Mouse (Mus musculus) natural killer cell, adult 2 months (primary cell): Measurements from ENCODE around the gene Slc16a12.
"Not testable (repeated sequence)": the region's sequence is repeated elsewhere in the genome, so short reads cannot be mapped to it uniquely, and the experiment has no call there.

Experiments
- DNase-seq, 2 experiments: peaks; one replicate each; pipeline ENCODE4 v3.0.0; 2022; ENCODE audit warnings: low spot score in 2 of 2

Gene Slc16a12

DNA sequence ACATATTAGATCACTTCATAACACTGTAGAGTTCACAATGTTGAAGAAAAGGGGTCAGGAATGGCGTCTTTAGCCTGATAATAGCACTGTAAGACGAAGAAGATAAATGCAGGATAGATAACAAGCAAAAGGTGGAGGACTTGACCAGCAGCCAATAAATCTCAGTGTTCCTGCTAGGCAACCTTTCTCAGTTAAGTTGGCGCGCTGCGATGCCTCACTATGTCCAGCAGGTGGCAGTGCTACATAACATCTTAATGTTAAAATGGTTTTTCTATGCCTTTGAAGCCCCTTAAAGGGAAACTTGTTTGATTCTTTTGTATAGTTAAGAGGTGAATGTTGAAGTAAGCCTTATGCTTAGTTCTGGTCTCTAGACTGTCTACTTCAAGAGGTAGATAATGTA lies 81.0 kb downstream of the Slc16a12 start:
- peak; percentile 52 to 53 for DNase-seq

DNA sequence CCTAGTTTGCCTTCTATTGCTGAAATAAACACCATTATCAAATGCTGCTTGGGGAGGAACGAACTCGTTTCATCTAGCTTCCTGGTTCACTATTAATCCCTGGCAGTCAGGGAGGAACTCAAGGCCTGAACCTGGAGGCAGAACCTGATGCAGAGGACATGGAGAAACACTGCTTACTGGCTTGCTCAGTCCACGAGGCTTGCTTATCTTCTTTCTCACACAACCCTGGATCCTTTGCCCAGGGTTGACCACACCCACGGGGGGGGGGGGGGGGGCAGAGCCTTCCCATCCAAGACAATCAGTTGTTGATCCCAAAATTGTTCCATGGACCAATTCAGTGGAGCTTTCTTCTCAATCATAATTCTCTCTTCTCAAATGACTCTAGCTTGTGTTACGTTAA lies 84.3 kb downstream of the Slc16a12 start:
- DNase-seq: no peak

DNA sequence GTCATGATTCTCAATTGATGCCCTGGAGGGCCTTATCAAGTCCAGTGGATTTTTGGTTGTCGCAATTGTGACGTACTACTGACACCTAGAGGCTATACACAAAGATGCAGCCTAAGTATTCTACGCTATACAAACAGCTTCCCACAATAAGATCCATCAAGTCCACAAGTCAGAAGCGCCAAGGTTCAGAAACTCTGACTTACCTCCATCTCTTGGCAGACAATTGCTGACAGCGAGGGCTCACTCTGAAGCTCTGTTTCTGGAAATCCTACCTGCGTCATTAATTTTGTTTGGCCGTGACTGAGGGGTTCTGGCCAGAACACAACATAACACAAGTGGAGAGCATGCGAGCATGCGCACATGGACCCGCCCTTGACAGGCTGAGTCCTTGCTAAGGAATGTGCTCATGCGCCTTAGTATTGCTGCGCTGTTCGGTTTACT lies 85.0 kb downstream of the Slc16a12 start:
- peak; percentile 16 to 30 for DNase-seq

DNA sequence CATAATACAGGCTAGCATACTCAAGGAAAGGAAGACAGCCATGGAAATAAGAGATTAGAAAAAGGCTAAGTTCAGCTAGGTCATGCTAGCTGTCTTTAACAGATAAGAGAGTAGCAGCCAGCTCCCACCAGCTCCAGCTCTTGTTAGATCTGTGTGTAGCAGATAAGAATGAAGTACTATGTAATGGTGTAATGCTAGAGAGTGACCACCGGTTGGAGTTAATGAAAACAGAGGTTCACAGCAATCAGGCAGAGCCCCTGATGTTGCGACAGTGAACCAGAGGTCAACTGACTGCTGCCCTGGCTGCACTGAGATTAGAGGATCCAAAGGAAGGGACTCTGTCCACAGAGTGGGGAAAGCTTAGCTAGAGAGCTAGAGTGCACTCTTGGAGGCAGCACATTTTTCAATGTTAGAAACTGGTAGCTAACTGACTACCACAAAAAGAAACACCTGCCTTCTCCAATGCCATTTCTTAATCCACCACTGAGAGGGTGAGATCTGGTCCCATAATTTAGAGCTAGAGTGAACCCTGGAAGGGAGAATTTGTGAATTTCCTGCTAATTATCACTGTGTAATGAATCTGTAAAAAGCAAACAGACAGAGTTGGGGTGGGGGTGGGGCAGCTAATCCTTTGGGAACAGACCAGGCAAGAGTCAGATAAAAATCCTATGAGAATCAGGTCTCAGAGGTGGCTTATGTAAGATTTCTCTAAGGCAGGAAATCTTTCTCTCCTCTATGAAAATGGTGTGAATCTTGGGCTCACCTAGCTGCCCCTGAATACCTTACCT lies 90.4 kb downstream of the Slc16a12 start:
- no peak for DNase-seq

DNA sequence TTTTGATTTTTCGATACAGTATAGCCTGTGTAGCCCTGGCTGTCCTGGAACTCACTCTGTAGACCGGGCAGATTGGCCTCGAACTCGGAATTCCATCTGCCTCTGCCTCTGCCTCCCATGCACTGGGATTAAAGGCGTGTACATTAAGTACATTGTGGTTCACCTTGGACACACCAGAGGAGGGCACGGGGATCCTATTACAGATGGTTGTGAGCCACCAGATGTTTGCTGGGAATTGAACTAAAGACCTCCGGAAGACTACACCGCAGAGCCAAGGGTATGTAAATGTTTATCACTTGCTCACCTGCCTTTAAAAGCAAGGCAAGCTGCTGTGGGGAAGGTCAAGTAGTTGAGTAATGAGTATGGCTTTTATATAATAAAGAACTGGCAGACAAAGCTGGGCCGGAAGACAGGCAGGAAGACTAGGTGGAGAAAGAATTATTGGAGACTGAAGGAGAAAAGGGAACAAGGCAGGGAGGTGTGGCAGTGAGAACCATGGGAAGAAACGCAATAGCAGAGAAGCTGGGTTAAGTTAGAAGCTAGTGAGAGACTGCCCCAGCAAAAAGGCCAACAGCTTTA lies 91.8 kb downstream of the Slc16a12 start:
- DNase-seq: no peak

DNA sequence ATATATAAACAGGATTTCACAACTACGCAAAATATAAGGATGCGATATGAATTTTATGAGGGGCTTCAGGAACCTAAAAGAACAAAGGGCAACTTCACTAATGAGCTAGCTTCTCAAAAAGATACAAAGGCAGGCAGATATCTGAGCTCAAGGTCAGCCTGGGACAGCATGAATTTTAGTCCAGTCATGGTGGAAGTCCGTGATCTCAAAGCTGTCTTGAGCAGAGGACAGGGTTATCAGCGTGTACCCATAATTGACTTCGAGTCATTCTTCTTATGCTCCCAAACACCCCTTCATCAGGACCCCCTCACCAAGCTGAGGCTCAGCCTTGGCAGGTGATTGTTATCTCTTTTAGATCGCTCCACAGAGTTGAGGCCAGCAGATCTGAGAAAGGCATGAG lies 96.1 kb downstream of the Slc16a12 start:
- no peak for DNase-seq

DNA sequence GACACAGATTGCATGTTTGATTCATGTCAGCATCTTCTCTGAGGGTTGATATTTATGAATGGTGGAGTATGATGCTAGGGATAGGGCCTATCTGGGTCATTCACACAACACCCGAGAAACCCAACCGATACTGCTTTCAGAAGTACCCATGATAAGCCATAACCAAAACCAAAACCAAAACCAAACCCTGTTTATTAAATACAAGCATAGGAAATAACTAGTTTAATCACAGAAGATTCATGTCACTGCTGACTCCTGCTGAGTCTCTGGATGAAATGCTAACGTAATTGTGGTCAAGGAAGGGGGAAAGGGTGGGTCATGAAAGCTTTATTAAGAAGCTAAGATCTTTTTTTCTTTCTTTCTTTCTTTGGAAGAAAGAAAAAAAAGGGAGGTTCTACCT lies 96.8 kb downstream of the Slc16a12 start:
- DNase-seq: no peak

DNA sequence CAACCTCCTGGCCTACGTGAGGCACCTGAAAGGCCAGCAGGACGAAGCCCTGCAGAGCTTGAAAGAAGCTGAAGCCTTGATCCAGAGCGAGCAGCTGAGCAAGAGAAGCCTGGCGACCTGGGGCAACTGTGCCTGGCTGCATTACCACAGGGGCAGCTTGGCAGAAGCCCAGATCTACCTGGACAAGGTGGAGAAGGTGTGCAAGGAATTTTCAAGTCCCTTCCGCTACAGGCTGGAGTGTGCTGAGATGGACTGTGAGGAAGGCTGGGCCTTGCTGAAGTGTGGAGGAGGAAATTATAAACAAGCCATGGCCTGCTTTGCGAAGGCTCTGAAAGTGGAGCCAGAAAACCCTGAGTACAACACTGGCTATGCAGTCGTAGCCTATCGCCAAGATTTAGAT lies 99.5 kb downstream of the Slc16a12 start:
- not testable (repeated sequence) for DNase-seq

DNA sequence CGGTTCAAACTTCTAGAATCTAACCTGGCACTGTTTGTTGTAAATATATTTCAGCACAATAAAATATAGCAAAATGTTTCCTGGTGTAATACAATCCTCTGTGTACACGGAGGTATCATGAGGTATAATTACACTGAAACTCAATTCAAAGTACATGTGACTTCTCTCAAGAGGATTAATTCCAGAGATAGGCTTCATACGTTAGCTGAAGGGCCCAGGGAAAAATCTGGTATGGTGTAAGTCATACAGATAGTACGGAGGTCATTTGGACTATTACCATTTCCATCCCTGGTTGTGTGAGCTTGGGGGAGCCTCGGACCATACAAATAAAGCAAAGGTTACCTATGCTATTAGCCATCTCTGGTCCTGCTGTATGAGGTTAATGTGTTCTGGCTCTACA lies 104.5 kb downstream of the Slc16a12 start:
- DNase-seq: no peak

DNA sequence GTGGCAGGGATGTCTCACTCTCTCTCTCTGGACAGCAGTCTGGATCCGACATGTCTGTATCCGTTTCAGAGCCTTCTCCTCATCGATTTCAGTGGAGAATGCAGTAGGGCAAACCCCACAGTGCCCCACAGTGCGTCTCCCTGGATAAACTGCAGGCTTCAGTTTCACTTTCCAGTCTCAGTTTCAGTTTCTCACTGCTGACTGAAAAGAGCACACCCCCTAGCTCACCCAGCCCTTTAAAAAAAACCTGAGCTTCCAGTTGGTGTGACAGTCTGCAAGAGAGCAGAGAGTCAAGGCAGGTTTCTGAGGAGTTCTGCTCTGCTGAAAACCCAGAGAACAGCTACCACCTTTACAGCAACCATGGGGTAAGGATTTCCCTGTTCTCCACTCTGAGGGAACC lies 106.5 kb downstream of the Slc16a12 start, which contains the start of the genes Ifit1bl2 and Ifit1:
Gene Ifit1bl2, minus strand, starts transcription at position 121 of the 400 bp plus-strand sequence.
Gene Ifit1, plus strand, starts transcription at position 249 of the 400 bp plus-strand sequence.
- peak; percentile 36 to 46 for DNase-seq

DNA sequence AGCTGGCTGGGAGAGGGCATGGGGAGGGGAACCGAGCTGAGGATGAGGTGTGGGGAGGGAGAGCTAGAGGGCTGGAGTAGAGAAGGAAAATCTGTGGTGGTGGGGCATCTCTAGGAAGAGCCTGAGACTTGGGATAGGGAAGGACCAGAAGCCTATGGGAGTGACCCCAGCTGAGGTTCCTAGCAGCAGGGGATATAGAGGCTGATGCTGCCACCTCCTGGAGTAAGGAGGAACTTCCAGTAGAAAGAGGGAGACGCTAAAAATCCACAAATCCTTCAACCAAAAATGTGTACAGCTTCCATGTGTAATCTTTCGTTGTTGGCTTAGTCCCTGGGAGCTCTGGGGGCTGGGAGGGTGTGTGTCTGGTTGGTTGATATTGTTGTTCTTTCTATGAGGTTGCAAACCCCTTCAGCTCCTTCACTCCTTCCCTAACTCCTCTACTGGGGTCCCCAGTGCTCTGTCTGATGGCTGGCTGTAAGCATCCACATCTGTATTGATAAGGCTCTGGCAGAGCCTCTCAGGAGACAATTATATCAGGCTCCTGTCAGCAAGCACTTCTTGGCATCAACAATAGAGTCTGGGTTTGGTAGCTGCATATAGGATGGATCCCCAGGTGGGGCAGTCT lies 110.0 kb downstream of the Slc16a12 start:
- peak; percentile 34 to 59 for DNase-seq

DNA sequence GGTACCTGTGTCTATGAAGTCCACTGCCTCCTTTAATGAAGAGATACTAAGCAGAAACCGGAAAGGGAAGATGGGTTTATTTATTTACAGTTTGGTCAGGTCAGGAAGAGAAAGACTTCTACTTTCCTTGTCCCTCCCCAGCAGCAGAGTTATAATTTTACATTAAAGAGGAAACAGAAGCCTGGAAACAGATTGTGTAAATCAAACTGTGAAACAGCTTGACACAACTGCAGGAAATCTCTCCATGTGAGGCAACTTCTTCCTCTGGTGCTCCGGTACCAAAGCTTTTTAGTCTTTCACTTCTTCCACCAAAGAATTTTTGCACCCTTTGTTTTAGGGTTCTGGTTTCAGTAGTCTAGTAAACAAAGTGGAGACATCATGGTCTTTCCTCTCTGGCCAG lies 113.6 kb downstream of the Slc16a12 start:
- DNase-seq: no peak

DNA sequence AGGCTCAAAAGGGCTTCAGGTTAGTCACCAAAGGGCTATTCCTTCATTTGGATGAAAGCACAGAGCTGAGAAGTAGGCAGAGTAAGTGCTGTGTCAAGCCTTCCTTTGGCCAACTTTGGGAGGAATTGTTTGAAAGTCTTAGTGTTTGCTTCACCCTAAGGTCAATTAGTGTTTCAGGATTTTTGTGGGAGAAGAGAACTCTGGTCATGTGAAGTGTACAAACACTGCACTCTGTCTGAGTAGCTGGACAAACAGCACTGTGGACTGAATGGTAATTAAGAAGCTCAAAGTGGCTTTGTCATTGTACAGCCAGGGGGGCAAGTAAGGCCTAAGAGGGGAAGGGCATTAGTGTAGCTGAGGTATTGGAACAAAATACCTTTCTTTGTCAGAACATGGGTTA lies 115.6 kb downstream of the Slc16a12 start:
- DNase-seq: no peak

DNA sequence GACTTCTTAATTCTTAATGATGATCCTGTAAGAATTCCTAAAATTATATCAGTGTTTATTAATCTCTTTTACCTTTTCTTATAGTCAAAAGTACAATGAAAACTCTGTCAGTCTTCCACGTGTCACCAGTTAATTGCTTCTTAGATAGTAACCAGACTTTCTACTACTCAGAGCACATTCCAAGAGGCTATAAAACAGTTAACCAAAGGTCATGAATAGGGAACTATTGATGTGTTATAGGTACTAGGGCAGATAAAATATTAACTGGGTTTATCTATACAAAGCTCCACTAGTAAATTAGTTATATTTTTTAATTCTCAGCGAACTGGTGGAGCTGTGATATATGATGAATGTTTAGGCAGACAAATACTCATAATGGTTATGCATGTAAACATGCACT lies 119.6 kb downstream of the Slc16a12 start:
- no peak for DNase-seq

DNA sequence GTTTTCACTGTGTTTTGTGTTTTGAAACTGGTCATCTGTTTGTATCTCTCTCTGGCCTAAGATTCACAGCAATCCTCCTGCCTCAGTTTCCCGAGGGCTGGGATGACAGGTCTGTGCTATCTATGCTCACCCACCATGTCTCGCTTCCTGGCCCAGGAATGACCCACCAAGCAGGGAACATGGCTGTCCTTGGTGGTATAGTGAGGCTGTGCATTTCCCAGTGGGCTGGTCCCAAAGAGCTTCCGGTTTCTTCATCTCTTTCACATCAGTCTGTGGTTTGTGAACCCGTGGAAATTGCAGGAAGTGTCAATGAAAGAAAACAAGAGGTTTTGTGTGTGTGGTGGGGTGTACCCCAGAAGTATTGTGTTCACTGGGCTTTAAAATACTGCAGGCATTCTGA lies 122.4 kb downstream of the Slc16a12 start:
- no peak for DNase-seq

DNA sequence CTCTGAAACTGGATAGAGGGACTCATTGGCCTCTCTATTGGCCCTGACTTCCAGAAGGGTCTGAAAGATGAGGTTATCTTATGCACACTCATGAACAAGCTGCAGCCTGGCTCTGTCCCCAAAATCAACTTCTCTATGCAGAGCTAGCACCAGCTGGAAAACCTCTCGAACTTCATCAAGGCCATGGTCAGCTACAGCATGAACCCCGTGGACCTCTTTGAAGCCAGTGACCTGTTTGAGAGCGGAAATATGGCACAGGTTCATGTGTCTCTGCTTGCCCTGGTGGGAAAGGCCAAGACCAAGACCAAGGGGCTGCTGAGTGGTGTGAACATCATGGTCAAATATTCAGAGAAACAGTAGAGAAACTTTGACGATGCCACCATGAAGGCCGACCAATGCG lies 123.3 kb downstream of the Slc16a12 start:
- no peak for DNase-seq

DNA sequence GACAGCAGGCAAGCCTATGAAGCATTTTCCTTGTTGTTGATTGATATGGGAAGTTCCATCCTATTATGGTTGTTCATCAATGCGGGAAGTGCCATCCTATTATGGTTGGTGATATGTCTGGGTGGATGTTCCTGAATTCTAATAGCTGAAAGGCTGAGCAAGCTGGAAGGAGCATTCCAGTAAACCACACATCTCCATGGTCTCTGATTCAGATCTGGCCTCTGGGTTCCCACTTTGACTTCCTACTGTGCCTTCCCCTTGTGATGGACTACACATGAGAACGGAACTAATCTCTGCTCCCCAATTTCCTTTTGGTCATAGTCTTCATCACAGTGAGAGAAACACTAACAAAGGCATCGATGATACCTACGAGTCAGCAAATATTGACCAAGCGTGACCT lies 126.2 kb downstream of the Slc16a12 start:
- no peak for DNase-seq
